Mouse (Mus musculus): ENCODE measurements around the gene Eif4ebp2. TPM values are rescaled to one million over a fixed set of nuclear protein-coding genes. Genes with fewer than 3 reads are reported as not detected.

Gene Eif4ebp2
- polyA plus RNA-seq (2012; rRNA removed) = 277 and 313 TPM in 2 replicates

DNA sequence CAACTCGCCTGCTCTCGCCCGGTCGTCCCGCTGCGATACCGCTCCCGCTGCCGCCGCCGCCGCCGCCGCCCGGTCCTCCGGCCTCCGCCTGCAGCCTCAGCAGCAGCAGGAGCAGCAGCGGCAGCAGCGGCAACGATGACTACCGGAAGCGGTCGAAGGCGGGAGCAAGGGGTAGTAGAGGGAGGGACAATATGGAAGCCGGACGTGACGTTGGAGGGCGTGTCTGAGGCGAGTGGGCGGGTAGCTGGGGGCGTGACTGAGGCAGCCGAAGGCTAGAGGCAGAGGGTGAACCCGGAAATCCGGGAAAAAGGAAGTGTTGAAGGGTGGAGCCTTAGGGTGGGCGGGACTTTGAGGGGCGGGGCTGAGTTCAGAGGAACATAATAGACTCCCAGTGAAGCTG lies at the start of gene Eif4ebp2:
TSS of gene Eif4ebp2 (minus strand) at position 17 of the 400 bp plus-strand sequence.
- Histone ChIP-seq H3K27me3 (ENCODE audit: control insufficient read depth, insufficient read depth, low read length) (no peaks in the 10 kb centered on the region), H3K4me3 (ENCODE audit: control insufficient read depth, insufficient read depth, low read length) (peak within 1 kb of the TSS; percentile 92), H3K4me1 (replicated peaks; ENCODE audit: control insufficient read depth, insufficient read depth, low read length) (peaks cover 18% of the 10 kb centered on the region), H3K27ac (ENCODE audit: control insufficient read depth, insufficient read depth, low read length) (peak within 1 kb of the TSS; percentile 81), H3K36me3 (ENCODE audit: control insufficient read depth, insufficient read depth, low read length) (no peaks in the 10 kb centered on the region)
- TF ChIP-seq CTCF (IDR thresholded peaks at IDR 0.05; ENCODE audit: borderline replicate concordance, control insufficient read depth, extremely low read depth, insufficient read depth, low read length, poor library complexity) (no peak), POLR2A (IDR thresholded peaks at IDR 0.05; ENCODE audit: control insufficient read depth, extremely low read depth, insufficient read depth, low read length, poor library complexity) (peak; percentile 98)
- DNase-seq = peak; percentile 99
- under 1% methylated on average over 36 of the region's 36 CpGs for whole genome bisulfite sequencing

DNA sequence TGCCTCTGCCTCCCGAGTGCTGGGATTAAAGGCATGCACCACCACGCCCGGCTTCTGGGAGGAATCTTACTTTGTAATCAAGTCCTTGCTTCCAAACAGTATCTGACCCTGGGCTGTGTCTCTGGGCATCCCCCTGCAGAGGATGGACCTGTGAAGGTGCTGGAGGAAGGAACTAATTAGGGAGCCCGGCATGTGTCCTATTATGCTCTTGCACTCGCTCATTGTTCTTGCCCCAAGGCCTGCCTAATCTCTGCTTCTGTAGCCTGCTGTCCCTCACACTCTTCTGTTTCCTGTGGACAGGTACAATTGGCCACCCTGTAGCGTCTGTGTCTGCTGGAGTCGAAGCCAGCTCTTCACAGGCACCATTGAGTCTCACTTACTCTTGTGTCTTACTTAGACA lies 48.3 kb upstream of the Eif4ebp2 start:
- no peak for DNase-seq
- H3K4me1 ChIP-seq (replicated peaks; ENCODE audit: control insufficient read depth, insufficient read depth, low read length) = no peaks in the 10 kb centered on the region
- no peaks in the 10 kb centered on the region for H3K27me3 ChIP-seq (ENCODE audit: control insufficient read depth, insufficient read depth, low read length)
- WGBS = 93% methylated on average over 7 of the region's 7 CpGs
- TF ChIP-seq POLR2A (IDR thresholded peaks at IDR 0.05; ENCODE audit: control insufficient read depth, extremely low read depth, insufficient read depth, low read length, poor library complexity) (no peak), CTCF (IDR thresholded peaks at IDR 0.05; ENCODE audit: borderline replicate concordance, control insufficient read depth, extremely low read depth, insufficient read depth, low read length, poor library complexity) (no peak)
- H3K36me3 ChIP-seq (ENCODE audit: control insufficient read depth, insufficient read depth, low read length) = no peaks in the 10 kb centered on the region
- no peak overlapping the region for H3K4me3 ChIP-seq (ENCODE audit: control insufficient read depth, insufficient read depth, low read length)
- H3K27ac ChIP-seq (ENCODE audit: control insufficient read depth, insufficient read depth, low read length) = no peak overlapping the region

DNA sequence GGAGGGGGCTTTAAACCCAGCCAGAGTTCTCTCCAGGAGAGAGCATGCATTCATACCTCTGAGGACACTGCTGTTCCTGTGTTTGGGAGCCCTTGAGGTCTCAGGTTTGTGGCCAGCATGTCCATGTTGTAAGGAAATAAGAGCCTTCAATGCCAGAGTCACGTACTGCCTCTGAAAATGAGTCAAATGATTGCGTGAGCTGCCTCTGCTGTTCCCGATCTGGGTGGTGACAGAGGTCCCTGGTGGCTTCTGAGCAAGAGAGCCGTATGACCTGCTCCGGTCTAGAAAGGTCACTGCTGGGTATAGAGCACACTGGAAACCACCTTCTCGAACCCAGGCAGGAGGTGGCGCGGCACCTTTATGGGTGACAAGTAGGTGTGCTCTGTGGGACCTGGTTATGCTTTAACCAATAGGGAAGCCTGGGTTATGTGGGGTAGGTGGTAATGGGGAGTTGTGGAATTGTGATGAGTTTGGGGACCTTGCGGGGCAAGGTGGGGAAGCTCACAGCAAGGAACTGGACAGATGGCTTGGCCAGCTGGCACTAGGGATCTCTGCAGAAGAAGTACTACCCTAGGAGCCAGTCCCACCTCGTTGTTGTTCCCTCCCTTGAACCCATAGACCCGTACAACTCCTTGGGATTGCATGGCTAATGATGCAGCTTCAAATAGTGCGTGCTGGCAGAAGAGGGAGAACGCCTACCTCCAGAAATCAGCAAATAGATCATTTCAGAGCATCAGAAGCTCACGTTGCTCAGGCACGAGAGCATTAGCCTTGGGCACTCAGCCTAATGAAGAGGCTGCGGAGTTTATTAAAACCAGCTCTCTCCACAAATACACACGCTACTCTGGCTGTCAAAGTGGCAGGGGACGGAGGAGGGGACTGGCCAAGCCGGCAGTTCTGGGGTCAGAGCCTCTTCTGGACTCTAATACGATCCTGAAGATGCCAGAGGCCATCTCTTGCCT lies 47.3 kb upstream of the Eif4ebp2 start:
- TF ChIP-seq POLR2A (IDR thresholded peaks at IDR 0.05; ENCODE audit: control insufficient read depth, extremely low read depth, insufficient read depth, low read length, poor library complexity) (no peak), CTCF (IDR thresholded peaks at IDR 0.05; ENCODE audit: borderline replicate concordance, control insufficient read depth, extremely low read depth, insufficient read depth, low read length, poor library complexity) (no peak)
- no peak for DNase-seq
- H3K27me3 ChIP-seq (ENCODE audit: control insufficient read depth, insufficient read depth, low read length) = no peaks in the 10 kb centered on the region
- WGBS = 96% methylated on average over 20 of the region's 20 CpGs
- H3K27ac ChIP-seq (ENCODE audit: control insufficient read depth, insufficient read depth, low read length) = no peak overlapping the region
- H3K36me3 ChIP-seq (ENCODE audit: control insufficient read depth, insufficient read depth, low read length) = no peaks in the 10 kb centered on the region
- no peak overlapping the region for H3K4me3 ChIP-seq (ENCODE audit: control insufficient read depth, insufficient read depth, low read length)
- H3K4me1 ChIP-seq (replicated peaks; ENCODE audit: control insufficient read depth, insufficient read depth, low read length) = no peaks in the 10 kb centered on the region

DNA sequence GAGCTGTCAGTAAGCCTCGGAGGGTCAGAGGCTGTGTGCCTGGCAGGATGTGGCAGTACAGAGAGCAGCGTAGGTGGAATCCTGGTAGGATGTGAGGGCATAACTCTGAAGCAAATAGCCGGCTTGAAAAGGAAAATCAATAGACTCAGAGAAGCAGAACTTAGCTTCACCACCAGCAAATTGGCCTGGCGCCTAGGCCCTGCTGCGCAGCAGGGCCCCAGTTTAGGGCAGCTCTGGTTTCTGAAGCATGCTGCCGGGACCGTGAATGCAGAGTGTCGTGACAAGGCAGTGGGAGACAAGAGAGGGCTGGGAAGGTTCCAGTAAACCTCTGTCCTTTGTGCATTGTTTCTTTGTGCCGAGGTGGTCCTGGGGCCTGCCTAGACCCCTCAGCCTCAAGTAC lies 43.8 kb upstream of the Eif4ebp2 start:
- DNase-seq = no peak
- Histone ChIP-seq H3K27me3 (ENCODE audit: control insufficient read depth, insufficient read depth, low read length) (no peaks in the 10 kb centered on the region), H3K4me1 (replicated peaks; ENCODE audit: control insufficient read depth, insufficient read depth, low read length) (no peaks in the 10 kb centered on the region), H3K27ac (ENCODE audit: control insufficient read depth, insufficient read depth, low read length) (no peak overlapping the region), H3K36me3 (ENCODE audit: control insufficient read depth, insufficient read depth, low read length) (no peaks in the 10 kb centered on the region), H3K4me3 (ENCODE audit: control insufficient read depth, insufficient read depth, low read length) (no peak overlapping the region)
- TF ChIP-seq POLR2A (IDR thresholded peaks at IDR 0.05; ENCODE audit: control insufficient read depth, extremely low read depth, insufficient read depth, low read length, poor library complexity) = no peak
- no peak for TF ChIP-seq CTCF (IDR thresholded peaks at IDR 0.05; ENCODE audit: borderline replicate concordance, control insufficient read depth, extremely low read depth, insufficient read depth, low read length, poor library complexity)
- WGBS = 84% methylated on average over 9 of the region's 9 CpGs

DNA sequence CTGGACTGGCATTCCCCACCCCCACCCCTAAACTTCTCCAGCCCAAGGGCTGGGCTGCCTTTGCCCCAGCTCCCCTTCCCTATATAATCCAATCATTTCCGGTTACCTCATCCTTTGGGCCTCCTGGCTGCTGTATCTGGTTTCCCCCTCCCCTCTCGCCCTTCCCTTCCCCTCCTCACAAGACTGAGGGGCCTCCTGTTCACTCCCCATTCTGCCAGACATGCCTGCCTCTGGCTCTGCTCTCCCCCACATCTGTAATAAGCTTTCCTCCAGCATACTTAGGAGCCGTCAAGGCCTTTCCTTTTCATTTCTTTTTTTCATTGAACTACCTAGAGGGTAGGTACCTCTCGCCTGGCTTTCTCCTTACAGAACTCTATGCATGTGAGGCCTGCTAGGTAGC lies 43.0 kb upstream of the Eif4ebp2 start:
- 91% methylated on average over 4 of the region's 4 CpGs for WGBS
- Histone ChIP-seq H3K36me3 (ENCODE audit: control insufficient read depth, insufficient read depth, low read length) (no peaks in the 10 kb centered on the region), H3K27me3 (ENCODE audit: control insufficient read depth, insufficient read depth, low read length) (no peaks in the 10 kb centered on the region), H3K4me1 (replicated peaks; ENCODE audit: control insufficient read depth, insufficient read depth, low read length) (no peaks in the 10 kb centered on the region), H3K4me3 (ENCODE audit: control insufficient read depth, insufficient read depth, low read length) (no peak overlapping the region), H3K27ac (ENCODE audit: control insufficient read depth, insufficient read depth, low read length) (no peak overlapping the region)
- TF ChIP-seq CTCF (IDR thresholded peaks at IDR 0.05; ENCODE audit: borderline replicate concordance, control insufficient read depth, extremely low read depth, insufficient read depth, low read length, poor library complexity) = no peak
- TF ChIP-seq POLR2A (IDR thresholded peaks at IDR 0.05; ENCODE audit: control insufficient read depth, extremely low read depth, insufficient read depth, low read length, poor library complexity) = no peak
- DNase-seq = no peak

DNA sequence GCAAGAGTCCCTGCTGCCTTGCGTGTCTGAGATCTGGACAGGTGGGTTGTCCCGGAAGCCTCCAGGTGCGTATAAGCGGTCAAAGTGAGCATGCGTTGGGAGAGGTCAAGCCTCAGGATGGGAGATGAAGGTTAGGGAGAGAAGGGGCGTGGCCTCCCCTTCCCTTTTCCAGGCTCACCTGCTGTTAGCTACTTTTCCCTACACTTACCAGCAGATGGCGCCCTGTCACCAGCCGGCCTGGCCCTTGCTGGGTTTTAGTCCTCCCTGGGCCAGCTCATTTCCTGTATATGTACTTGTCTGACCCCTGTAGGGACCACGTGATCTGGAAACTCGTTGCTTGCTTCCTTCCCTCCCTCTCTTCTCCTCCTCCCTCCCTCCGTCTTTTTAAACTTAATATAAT lies 39.6 kb upstream of the Eif4ebp2 start:
- Histone ChIP-seq H3K4me3 (ENCODE audit: control insufficient read depth, insufficient read depth, low read length) (no peak overlapping the region), H3K27ac (ENCODE audit: control insufficient read depth, insufficient read depth, low read length) (no peak overlapping the region), H3K27me3 (ENCODE audit: control insufficient read depth, insufficient read depth, low read length) (no peaks in the 10 kb centered on the region), H3K36me3 (ENCODE audit: control insufficient read depth, insufficient read depth, low read length) (no peaks in the 10 kb centered on the region), H3K4me1 (replicated peaks; ENCODE audit: control insufficient read depth, insufficient read depth, low read length) (no peaks in the 10 kb centered on the region)
- TF ChIP-seq CTCF (IDR thresholded peaks at IDR 0.05; ENCODE audit: borderline replicate concordance, control insufficient read depth, extremely low read depth, insufficient read depth, low read length, poor library complexity) (peak; percentile 90), POLR2A (IDR thresholded peaks at IDR 0.05; ENCODE audit: control insufficient read depth, extremely low read depth, insufficient read depth, low read length, poor library complexity) (no peak)
- DNase-seq = peak; percentile 73
- 31% methylated on average over 11 of the region's 11 CpGs for WGBS
